Mouse (Mus musculus) right cerebral cortex, postnatal 4 days (tissue): Measurements from ENCODE around the gene Dab1.
A peak's percentile ranks its signal among the peaks of the same experiment; 100 is the strongest.

Source experiments
- DNase-seq: peaks from one replicate; pipeline ENCODE4 v3.0.0-alpha.2; 2022

Gene Dab1

DNA sequence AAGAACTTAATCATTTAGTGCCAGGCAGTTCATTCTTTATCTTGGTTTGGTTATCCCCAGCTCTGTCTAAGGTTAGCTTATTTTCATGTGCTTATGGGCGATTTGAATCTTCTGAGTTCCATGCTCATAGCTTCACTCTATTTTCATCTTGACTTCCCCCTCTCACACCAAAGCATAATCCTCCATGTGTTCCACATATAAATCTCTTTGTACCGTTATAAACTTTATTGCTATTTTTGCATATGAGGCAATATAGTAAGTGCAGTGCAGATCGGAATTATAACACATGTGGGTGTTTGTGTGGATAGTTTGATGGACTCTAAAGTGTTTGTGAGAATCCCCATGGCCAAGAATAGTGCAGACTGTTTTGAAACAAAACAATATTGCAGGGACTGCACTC, 919.3 kb downstream of the Dab1 start:
- no peak for DNase-seq

DNA sequence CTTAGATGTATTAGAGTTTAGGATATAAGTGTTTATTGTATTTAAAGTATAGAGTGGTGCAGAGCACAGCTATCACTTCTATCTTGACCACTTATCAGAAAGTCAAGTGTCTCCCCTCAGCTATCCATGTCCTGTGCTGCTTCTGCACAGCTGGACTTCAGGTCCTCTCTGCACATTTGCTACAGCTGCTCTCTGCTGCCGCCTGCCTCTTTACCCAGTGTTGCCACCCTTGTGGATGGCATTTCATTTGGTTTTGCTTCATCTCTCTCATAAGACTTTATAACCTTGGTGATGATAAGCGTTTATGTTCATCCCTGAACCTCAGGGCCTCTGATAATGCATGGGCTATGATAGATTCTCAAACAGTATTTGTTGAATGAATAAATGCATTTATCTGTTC, 919.9 kb downstream of the Dab1 start:
- DNase-seq: no peak

- no peak for DNase-seq
These were observed 927.9 kb downstream of the Dab1 start for GRCm38 (mm10) chr4:104547091-104547490.

DNA sequence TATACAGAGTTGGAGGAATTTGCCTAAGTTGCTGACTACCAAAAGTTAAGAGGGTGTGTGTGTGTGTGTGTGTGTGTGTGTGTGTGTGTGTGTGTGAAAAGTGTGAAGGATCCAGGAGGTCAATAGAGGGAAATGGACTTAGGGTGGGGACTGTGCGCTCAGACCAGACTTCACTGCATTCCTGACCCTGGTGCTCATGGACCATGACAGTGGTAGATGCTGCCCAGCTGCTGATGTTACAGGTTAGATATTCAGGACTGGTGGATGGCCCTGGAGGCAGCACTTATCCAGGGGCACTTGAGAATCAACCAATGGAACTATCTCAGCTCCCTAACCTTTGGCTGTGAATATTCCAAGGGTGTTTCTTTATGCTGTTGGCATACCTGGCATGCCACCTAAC, 929.1 kb downstream of the Dab1 start:
- no peak for DNase-seq

GRCm38 (mm10) chr4:104550581-104551205, 931.5 kb downstream of the Dab1 start:
- no peak for DNase-seq

DNA sequence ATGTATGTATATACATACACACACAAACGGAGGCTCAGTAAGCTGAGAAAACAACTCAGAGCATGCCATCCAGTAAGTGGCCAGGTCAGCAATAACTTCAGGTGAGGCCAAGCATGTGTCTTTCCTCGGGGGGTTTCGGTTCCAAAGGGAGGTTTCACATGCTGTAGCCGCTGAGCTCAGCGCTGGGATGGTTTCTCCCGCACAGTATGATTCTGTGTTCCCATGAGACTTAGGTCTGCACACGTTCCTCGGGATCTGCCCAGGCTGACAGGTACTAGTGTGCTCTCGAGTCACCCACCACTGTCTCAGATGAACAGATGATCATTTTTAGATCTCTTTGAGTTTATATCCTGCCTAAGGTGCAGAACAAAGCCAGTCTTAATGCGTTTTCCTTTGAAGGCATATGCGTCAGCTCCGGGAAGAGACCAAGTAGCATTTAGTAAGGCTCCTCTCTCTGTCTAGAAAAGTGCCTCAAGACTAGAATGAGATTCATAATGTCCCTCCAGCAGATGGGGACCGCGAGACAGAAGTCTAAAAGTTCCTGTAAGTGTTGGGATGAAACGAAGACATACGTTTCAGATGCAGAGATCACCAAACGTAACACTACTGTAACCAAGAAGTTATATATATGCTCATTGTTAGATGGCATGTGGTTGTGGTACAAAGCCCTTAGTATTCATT, 932.4 kb downstream of the Dab1 start:
- peak; percentile 8 for DNase-seq

DNA sequence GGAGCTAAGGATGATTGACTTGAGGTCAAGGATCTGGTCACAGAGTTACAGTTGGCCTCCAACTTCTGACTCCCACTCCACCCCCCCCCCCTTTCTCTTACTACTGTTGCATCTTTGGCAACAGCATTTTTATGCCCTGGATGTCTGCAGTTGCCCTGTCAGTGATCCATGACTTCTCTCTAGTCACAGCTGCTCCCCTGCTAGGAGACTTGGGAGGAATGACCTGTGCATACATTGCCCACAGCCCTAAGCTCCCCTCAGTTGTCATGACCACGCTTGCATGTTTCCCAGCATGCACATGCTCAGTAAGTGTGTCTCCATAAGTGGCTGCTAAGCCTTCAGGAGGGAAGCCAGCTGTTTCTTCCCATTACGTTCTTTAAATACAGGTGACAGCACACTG, 936.2 kb downstream of the Dab1 start:
- no peak for DNase-seq

DNA sequence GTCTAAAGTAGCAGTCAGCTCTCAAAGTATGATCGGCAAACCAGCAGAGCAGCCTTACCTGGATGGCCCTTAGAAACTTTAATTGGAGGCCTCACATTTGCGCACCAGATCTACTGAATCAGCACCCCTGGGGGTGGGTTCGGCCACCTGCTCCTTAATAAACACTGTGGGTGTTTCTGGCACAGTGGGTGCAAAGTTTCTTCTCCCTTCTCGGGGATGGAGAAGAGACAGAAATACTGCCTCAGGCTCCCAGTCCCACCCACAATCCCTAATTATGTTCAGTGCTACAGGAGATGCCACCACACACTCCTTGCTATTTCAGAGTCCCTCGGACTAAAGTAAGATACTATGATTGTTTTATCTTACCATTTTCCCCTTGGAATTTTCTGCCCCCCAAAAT, 944.4 kb downstream of the Dab1 start:
- DNase-seq: no peak

DNA sequence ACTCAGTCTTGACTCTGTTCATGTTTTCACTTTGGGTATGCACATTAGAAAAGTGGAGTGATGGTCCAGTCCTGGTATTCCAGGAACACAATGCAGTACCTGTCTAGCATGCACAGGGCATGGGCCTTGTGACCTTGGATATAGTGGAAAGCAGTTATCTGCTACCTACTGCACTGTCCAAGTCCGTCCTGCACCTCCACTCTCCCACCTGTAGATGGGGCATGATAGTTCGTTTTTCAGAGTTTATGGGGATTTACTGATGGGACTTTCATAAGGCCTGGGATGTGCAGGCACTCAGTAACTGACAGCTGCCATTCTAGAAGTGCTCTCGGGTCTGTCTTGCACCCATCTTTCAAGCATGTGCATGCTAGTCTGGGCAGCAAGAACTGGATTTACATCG, 951.4 kb downstream of the Dab1 start:
- DNase-seq: no peak

DNA sequence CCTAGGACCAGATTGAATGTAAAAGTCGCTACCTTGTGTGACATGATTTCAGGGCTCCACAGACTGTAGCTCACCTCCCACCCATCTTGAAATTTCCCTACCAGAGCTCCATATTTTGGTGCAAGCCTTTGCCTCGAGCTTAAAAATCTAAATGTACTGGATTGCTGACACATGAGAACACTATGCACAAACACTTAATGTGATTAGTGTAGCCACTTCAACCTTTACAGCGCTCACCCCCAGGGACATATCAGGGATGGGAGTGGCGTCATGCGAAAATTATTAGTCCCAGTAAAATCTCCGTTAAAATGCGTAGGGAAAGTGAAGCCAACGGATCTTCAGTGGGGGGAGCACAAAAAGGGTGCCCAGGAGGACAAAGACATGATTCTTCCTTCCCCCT, 953.3 kb downstream of the Dab1 start:
- DNase-seq: no peak

DNA sequence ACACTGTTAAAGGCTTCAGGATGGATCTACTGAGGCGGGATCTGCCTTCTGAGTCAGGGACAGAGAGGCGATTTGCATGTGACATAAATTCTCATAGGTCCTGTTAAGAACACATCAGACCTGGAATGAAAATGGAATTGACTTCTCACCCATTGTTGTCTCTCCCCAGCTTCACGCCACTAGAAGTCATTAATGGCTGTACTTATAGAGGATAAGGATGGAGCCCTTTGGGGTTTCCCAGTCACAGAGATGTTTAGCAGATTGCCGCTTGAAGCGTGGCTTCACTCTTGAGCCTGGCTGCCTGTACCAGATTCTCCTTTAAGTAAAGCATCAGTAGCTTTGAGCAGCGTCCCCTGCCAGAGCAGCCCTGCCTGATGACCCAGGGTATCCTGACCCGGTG, 954.3 kb downstream of the Dab1 start:
- no peak for DNase-seq

GRCm38 (mm10) chr4:104578370-104578769, 959.2 kb downstream of the Dab1 start:
- no peak for DNase-seq

DNA sequence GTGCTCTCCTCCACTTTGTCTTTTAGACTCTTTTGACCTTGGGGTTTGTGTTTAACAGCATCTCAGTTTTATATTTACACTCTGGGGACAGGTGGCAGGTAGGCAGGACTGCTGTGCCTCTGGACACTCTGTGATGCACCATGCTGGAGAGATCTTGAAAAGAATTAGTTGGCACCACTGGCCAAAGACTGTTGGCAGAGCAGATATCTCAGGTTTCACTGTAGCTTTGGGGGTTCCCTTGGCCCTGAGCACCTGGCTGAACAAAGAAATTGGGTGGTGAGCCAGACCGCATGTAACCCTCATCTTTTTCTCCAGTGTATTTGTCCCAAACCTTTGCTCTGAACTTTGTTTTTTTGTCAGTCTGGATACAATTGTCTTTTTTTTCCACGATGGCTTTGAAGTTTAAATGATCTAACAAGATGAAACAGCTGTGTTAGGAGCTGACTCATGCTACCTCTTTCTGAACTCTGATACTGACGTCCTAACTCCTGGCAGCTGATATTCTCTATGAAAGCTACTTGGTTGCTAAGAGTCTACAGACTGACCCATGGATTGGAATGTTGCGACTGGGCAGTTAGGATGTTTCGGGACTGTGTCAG, 960.9 kb downstream of the Dab1 start:
- no peak for DNase-seq

DNA sequence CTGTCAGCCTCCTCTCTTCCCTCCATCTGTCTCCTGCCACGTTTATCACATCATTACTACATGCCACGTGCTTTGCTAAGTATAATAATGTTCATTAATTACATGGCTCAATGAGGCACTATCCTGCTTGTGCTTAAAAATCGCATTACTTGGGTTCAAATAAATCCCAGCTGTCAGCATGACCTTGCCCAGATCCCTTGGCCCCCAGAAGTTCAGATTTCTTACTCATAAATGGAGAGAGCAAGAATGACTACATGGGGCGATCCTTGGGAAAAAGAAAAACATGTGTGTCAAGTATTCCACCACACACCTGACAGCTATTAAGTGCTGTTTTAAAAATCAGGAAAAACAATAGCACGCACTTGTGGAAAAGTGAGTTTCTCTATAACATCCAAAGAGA, 963.6 kb downstream of the Dab1 start:
- DNase-seq: no peak

DNA sequence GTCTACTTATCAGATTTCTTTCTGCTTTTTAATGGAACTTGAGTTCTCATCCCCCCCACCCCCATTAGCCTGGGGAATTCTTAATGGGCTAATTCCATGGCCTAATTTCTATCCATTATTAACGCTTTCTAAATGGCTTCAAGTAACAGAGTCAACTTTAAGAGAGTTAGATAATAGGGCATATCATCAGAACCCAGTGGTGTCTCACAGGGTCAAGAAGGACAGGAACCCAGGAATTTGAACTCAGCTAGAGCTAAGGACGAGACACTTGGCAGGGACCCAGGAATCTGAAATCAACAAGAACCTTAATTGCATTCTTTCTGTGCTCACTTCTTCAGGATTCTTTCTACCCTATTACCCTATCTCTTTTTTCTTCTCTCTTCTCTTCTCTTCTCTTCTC, 968.7 kb downstream of the Dab1 start:
- no peak for DNase-seq

GRCm38 (mm10) chr4:104596936-104597335, 977.8 kb downstream of the Dab1 start:
- DNase-seq: no peak

DNA sequence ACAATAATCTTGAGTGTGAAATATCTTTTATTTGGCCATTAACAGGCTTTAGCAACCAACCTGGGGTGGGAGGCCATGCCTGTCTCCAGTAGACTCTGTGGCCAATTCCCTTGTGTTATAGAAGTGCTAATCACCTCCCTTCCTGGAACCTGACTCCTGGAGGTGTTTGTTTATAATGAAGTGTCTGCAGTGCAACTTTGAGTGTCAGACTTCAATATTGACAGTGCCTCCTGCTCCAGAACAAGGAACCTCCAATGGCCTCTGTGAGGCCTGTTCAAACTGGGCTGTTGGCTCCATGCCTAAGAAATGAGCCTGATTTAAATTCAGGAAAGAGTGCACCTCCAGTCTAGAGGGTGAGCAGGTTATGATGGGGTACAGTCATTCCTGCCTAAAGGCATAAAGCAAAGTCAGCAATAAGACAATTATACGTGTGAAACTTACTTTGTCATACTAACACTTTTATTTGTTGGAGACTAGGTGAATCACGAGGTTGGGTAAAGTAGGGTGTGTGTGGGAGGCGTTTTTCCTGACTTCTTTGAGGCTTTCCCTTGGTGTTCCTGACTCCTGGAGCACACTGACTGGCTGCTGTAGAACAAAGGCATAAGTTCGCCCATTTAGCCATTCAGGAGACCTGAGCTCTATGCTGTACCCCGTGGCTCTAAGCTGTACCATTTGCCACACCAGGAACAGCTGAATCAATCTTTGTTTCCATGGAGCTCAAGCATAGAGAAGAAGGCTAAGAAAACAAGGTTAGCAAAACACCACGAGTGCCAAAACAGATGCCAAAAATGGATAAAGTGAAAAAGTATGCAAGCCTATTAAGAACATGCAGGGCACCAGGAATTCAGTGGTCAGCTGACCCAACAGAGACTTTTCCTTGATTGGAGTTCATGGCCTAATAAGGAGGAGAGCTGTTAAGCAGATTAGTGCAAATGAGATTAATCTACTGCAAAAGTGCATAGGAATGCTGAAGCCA, 978.6 kb downstream of the Dab1 start:
- no peak for DNase-seq

GRCm38 (mm10) chr4:104602804-104603203, 983.6 kb downstream of the Dab1 start:
- DNase-seq: no peak

DNA sequence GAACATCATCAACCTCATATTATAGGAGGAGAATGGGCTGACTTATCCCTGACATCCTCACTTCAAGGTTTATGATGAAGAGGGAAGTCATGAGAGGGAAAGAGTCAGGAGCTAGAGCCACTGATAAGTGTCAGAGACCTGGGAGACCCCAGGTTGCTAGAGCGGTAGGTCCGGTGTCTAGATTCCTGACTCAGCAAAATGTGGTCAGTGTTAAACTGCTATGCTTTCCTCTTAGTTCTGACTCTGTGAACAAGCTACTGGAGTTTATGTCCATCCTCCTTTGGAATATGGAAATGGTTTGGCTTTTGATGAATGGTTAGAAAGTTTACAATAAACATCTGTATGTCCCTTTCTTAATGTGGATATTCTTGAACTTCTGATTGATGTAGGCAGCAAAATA, 985.1 kb downstream of the Dab1 start:
- DNase-seq: no peak

- no peak for DNase-seq
These were observed 987.7 kb downstream of the Dab1 start for GRCm38 (mm10) chr4:104606881-104607280.

DNA sequence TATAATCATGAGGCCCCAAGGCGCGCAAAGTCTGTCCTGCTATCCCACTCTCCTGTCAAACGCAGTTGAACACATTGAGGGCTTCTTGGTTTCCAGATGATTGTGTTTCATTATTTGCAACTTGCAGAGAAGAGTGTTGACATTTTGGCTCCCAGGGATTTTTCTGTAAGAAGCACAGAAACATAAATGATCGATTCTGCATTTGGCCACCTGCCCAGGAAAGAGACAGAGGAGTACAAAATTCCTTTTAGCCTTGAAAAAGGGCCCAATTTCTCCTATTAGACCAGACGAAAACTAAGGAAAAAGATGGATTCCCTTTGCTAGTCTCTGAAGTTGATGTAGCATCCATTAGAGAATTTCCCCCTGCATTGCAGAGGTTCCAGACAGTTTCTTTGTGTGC, 988.5 kb downstream of the Dab1 start:
- no peak for DNase-seq

DNA sequence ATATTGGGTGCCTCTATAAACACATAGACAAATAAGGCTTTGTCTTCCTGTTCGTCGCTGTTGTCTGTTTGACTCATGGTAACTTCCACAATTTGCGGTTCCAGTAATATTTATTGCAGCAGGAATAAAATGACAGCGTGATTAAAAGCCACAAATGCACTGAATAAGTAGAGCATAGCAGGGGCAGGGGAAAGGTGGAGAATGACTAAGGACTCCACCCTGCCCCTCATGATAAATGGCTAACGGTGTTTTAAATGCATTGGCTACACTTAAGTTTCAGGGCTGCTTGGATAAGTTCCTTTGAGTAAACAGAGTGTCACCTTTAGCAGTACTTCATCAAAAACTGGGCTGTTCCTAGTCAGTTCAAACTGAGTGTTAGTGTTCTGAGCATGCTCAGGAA, 1000.3 kb downstream of the Dab1 start:
- no peak for DNase-seq

DNA sequence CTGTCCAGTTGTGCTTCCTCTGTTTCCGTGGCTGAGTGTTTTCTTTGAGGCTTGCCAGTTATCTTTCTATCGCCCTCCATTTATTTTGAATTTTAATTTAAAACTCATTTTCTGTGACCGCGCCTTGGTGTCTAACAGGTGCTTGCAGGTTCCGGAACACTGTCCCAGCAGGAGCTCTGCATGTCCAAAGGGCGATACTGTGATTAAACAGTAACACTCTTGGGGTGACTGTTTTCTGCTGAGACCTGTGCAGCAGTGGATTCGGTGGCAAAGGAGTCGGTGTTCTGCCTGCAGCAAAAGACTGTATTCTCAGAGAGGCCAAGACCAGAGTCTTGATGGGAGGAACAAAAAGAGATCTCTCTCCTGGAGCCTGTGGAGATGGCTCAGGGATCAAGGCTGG, 1006.2 kb downstream of the Dab1 start:
- no peak for DNase-seq

DNA sequence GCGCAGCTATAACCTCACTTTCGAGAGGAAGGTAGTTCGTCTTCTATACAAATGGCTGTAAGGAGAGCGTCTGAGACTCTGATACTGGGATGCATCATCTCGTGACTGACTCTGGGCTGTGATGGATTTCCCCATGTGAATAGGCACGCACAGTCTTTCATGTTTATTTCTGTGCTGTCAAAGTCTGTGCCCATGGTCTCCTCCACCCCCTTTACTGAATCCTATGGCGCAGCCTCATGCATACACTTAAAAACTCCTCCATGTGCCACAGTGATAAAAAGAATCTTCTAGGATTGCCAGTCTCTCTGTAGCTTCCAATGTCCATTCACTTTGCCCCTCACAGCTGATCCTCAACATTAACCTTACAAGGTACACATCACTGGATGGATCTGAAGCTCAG, 1009.5 kb downstream of the Dab1 start:
- DNase-seq: no peak
